Mouse (Mus musculus) mesoderm, embryonic 11.5 days (tissue): ENCODE results near the gene Ap4e1.
"Not testable (repeated sequence)": the region's sequence is repeated elsewhere in the genome, so short reads cannot be mapped to it uniquely, and the experiment has no call there.

Experiments used
- DNase-seq: peaks from one replicate; pipeline ENCODE4 v3.0.0-alpha.2; 2012; ENCODE audit warnings: low read depth, low spot score

Gene Ap4e1

DNA sequence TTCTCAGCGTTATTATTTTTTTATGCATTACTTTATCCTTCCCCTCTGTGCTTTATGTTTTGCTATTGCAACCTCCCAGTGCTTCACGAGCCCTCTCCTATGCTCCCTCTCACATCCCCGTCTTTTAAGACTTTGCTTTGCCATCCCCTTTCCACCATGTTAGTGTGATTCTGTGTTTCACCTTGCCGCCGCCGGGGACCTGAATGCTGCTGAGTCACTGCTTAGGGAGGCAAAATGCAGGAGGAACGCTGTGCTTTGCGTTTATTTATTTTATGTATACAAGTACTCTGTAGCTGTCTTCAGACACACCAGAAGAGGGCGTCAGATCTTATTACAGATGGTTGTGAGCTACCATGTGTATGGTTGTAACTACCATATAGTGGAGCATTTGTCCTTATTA is 69.1 kb downstream of the Ap4e1 start:
- DNase-seq = no peak

DNA sequence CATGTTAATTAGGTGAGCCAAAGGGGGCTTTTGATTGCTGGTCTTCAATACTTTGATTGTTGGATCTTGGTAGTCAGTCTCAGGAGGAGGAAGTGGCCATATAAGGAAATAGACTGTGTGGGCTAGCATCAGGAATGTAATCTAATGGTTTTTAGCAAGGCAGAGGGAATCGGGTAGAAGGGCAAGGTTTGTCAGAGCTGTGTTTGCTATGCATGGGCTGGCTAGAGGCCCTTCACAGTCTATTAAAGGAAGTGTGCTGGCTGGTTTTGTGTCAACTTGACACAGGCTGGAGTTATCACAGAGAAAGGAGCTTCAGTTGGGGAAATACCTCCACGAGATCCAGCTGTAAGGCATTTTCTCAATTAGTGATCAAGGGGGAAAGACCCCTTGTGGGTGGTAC is 70.5 kb downstream of the Ap4e1 start:
- DNase-seq = not testable (repeated sequence)

DNA sequence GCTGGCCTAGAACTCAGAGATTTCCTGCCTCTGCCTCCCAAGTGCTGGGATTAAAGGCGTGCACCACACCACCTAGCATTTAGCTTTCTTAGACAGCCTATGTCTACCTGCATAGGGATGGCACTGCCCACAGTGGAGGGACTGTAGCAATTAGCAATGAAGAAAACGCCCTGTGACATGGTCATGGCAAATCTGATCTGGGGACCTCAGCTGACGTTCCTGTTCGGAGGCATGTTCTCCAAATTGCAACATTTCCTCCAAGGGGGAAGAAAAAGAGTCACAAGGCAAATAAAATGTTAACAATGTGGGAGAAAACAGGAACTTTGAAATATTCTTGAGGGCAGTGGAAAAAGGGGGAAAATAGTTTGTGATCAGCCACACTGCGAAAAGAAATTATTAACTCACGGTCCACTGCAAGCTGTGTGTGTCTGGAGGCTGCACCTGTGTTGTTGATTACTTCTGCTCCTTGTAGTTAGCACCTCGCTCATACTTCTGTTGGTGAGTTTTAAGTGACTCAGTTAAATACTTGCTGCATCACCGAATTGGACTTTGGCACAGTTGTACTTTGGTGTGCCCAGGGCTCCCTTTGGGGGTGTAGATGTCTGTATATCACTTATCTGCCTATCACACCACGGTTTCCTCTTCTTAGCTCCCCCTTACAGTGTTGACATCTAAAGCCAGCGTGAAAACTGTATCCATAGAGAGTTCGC is 71.5 kb downstream of the Ap4e1 start:
- no peak for DNase-seq

DNA sequence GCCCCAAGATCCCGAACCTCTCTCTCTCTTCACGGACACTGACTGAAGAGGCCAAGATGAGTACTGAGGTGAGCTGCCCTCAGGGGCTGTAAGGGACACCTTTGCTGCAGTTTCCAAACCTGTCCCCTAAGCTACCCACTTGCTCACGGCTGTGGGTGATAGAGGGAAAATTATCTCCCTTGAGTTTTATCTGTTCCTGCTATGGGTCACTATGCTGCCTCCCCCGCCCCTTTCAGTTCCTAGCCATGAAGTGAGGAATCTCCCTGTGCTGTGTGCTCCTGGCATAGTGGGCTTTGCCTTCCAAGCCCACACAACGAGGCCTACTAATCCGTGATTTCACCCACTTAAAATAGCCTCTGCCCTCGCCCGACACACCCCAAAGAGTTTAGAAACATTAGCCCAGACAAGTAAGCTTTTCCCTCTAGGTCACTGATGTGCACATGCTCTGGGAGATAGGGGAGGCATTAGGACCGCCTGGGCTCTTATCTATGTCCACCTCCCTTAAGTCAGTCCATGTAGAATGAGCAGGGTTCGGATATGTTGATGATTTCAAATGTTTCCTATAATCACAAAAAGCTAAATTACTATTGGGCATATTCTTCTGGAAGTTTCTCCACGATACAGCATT is 72.2 kb downstream of the Ap4e1 start:
- DNase-seq = no peak

DNA sequence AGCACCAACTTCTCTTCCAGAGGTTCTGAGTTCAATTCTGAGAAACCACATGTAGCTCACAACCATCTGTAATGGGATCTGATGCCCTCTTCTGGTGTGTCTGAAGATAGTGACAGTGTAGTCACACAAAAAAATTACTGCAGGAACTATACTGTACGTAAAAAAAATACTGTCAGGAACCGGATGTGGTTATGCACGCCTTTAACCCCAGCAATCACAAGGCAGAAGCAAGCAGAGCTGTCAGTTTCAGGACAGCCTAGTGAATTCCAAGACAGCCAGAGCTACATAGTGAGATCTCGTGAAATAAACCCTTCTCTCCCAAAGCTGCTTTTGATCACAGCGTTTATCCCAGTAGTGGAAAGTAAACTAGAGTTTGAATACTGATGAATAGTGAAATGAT is 77.7 kb downstream of the Ap4e1 start:
- DNase-seq = no peak

DNA sequence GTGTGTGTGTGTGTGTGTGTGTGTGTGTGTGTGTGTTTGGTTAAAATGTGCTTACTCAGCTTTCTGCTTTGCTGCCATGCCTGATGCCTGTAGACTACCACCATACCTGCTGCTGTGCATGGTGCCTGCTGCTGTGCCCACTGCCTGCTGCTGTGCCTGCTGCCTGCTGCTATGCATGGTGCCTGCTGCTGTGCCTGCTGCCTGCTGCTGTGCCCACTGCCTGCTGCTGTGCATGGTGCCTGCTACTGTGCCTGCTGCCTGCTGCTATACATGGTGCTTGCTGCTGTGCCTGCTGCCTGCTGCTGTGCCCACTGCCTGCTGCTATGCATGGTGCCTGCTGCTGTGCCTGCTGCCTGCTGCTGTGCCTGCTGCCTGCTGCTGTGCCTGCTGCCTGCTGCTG is 81.6 kb downstream of the Ap4e1 start:
- not testable (repeated sequence) for DNase-seq

DNA sequence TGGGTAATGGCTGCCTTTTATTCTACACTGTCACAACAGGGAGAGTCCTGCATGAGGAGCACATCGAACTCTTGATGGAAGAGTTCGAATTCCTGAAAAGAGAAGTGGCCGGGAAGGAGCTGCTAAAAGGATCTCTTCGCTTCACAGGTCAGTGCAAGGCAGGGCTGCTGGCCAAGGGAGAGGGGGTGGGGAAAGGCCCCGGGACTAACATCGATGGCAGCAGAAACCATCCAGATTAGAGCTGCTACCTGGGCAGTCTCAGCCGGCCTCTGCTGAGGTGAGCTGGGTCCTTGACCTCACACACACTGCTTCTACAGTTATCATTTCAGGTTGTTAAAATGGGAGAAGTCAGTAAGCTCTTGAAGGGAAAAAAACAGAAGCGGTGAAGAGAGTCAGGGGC is 83.5 kb downstream of the Ap4e1 start:
- no peak for DNase-seq

DNA sequence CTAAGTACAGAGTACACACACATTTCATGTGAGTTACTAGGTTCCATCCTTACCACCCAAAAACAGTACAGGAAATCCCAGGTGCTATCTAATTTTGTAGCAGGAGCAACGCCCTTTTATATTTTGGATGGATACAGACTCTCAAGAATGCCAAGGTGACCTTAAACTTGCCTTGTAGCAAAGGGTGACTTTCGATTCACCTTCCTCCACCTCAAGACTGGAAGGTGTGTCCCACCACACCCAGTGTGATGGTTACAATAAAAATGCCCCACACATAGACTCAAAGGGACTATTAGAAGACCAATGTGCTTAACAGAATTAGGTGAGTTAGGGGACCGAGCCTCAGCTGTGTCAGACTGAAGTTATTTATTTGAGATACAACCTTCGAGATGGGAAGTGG is 100.5 kb downstream of the Ap4e1 start:
- DNase-seq = no peak
